Comparison of ENCODE assay signal across 10 mouse cellular contexts in genomic region chr9:108111593-108112121, GRCm38 (mm10). TPM values are rescaled to one million over a fixed set of nuclear protein-coding genes. Genes with fewer than 3 reads are reported as not detected.
A peak's percentile ranks its signal among the peaks of the same experiment; 100 is the strongest.
DNase-seq lines count a peak whose midpoint lies in the region; ATAC-seq and TF ChIP-seq lines count a peak whose summit lies in the region.
"Had no signal": no experiment of that assay in that cellular context is flagged by ENCODE, and none has a peak within 500 bp of the region (broad histone marks: within the 10 kb centered on the region; RNA-seq: fewer than 3 reads in every experiment).

No protein-coding gene starts in this region.

- DNase-seq in forebrain, postnatal 0 days: no peak
- no peak for DNase-seq in midbrain, embryonic 10.5 days (ENCODE audit: low spot score)
- DNase-seq in frontal cortex, postnatal 10 days (ENCODE audit: low spot score in 2 of 2): no peak
- DNase-seq in gastrocnemius, adult 18-20 months (ENCODE audit: low spot score): no peak
- DNase-seq: adrenal gland, postnatal 36 days had no signal

- 76% methylated on average over 17 of the region's 17 CpGs for WGBS in forebrain, embryonic 12.5 days
- 76% methylated on average over 17 of the region's 17 CpGs for WGBS in forebrain, postnatal 0 days
- WGBS in midbrain, embryonic 10.5 days: 77% methylated on average over 17 of the region's 17 CpGs
- 75% methylated on average over 17 of the region's 17 CpGs for WGBS in midbrain, embryonic 16.5 days
- 72% methylated on average over 17 of the region's 17 CpGs for WGBS in limb, embryonic 15.5 days
- 77% methylated on average over 17 of the region's 17 CpGs for WGBS in stomach, embryonic 15.5 days

- H3K4me1 ChIP-seq in forebrain, embryonic 12.5 days: peaks cover 10% of the 10 kb centered on the region
- no peaks in the 10 kb centered on the region for H3K4me1 ChIP-seq in forebrain, postnatal 0 days (ENCODE audit: insufficient read depth)
- peaks cover 20% of the 10 kb centered on the region for H3K4me1 ChIP-seq in midbrain, embryonic 10.5 days
- no peaks in the 10 kb centered on the region for H3K4me1 ChIP-seq in midbrain, embryonic 16.5 days (ENCODE audit: control insufficient read depth, insufficient read depth, low read length)
- peaks cover 22% of the 10 kb centered on the region for H3K4me1 ChIP-seq in limb, embryonic 15.5 days
- H3K4me1 ChIP-seq in stomach, embryonic 15.5 days: peaks cover 19% of the 10 kb centered on the region

- peak overlapping the region; percentile 3; the same call in 1 of the 2 replicates for H3K4me3 ChIP-seq in forebrain, embryonic 12.5 days (replicated peaks)
- no peak overlapping the region for H3K4me3 ChIP-seq in forebrain, postnatal 0 days (ENCODE audit: low read depth, low read length)
- peak overlapping the region; percentile 48 for H3K4me3 ChIP-seq in midbrain, embryonic 10.5 days
- H3K4me3 ChIP-seq in midbrain, embryonic 16.5 days (ENCODE audit: low read depth, low read length): no peak overlapping the region
- H3K4me3 ChIP-seq in limb, embryonic 15.5 days: peak overlapping the region; percentile 30
- peak overlapping the region; percentile 34 for H3K4me3 ChIP-seq in stomach, embryonic 15.5 days (replicated peaks)

- no peak for ATAC-seq in forebrain, embryonic 12.5 days (ENCODE audit: low FRiP score)
- ATAC-seq in forebrain, postnatal 0 days: no peak
- ATAC-seq in midbrain, embryonic 16.5 days: no peak
- no peak for ATAC-seq in limb, embryonic 15.5 days (ENCODE audit: insufficient number of reproducible peaks, low FRiP score, low TSS enrichment, low read depth)
- ATAC-seq in stomach, embryonic 15.5 days (ENCODE audit: insufficient read depth, low FRiP score, low read depth): no peak

- no peaks in the 10 kb centered on the region for H3K9me3 ChIP-seq in forebrain, embryonic 12.5 days
- H3K9me3 ChIP-seq in forebrain, postnatal 0 days (ENCODE audit: low read length): no peaks in the 10 kb centered on the region
- H3K9me3 ChIP-seq in midbrain, embryonic 10.5 days (replicated peaks): no peaks in the 10 kb centered on the region
- no peaks in the 10 kb centered on the region for H3K9me3 ChIP-seq in midbrain, embryonic 16.5 days (replicated peaks; ENCODE audit: control insufficient read depth, low read length, poor library complexity, severe bottlenecking)
- no peaks in the 10 kb centered on the region for H3K9me3 ChIP-seq in limb, embryonic 15.5 days
- no peaks in the 10 kb centered on the region for H3K9me3 ChIP-seq in stomach, embryonic 15.5 days

- peak overlapping the region; percentile 42; the same call in 1 of the 2 replicates for H3K9ac ChIP-seq in forebrain, embryonic 12.5 days
- no peak overlapping the region for H3K9ac ChIP-seq in forebrain, postnatal 0 days
- no peak overlapping the region for H3K9ac ChIP-seq in midbrain, embryonic 16.5 days (ENCODE audit: low read depth, low read length)
- H3K9ac ChIP-seq in limb, embryonic 15.5 days: peak overlapping the region; percentile 23; the same call in 1 of the 2 replicates
- 0 out of 2 replicates have a peak overlapping the region, but pooled peaks have one; percentile 12 for H3K9ac ChIP-seq in stomach, embryonic 15.5 days

- peak overlapping the region; percentile 68 for H3K27ac ChIP-seq in forebrain, embryonic 12.5 days
- no peak overlapping the region for H3K27ac ChIP-seq in forebrain, postnatal 0 days (ENCODE audit: low read depth, low read length)
- peak overlapping the region; percentile 69 for H3K27ac ChIP-seq in midbrain, embryonic 10.5 days (replicated peaks)
- no peak overlapping the region for H3K27ac ChIP-seq in midbrain, embryonic 16.5 days (ENCODE audit: low read length)
- H3K27ac ChIP-seq in limb, embryonic 15.5 days: 0 out of 2 replicates have a peak overlapping the region, but pooled peaks have one; percentile 8
- H3K27ac ChIP-seq in stomach, embryonic 15.5 days: peak overlapping the region; percentile 51

- H3K36me3 ChIP-seq in forebrain, embryonic 12.5 days (replicated peaks): peaks cover 54% of the 10 kb centered on the region
- peaks cover 85% of the 10 kb centered on the region for H3K36me3 ChIP-seq in forebrain, postnatal 0 days (ENCODE audit: insufficient read depth)
- peaks cover 61% of the 10 kb centered on the region for H3K36me3 ChIP-seq in midbrain, embryonic 10.5 days
- H3K36me3 ChIP-seq in midbrain, embryonic 16.5 days (ENCODE audit: control insufficient read depth, insufficient read depth, low read length): peaks cover 38% of the 10 kb centered on the region
- no peaks in the 10 kb centered on the region for H3K36me3 ChIP-seq in limb, embryonic 15.5 days
- no peaks in the 10 kb centered on the region for H3K36me3 ChIP-seq in stomach, embryonic 15.5 days

- H3K27me3 ChIP-seq in forebrain, embryonic 12.5 days: peaks cover 23% of the 10 kb centered on the region; the same call in 1 of the 2 replicates
- no peaks in the 10 kb centered on the region for H3K27me3 ChIP-seq in forebrain, postnatal 0 days (ENCODE audit: insufficient read depth, low read length)
- peaks cover 78% of the 10 kb centered on the region for H3K27me3 ChIP-seq in midbrain, embryonic 10.5 days (ENCODE audit: low read depth, poor library complexity, severe bottlenecking)
- no peaks in the 10 kb centered on the region for H3K27me3 ChIP-seq in midbrain, embryonic 16.5 days (ENCODE audit: control insufficient read depth, insufficient read depth, low read depth, low read length)
- peaks cover 19% of the 10 kb centered on the region for H3K27me3 ChIP-seq in limb, embryonic 15.5 days
- 0 out of 2 replicates have a peak, but pooled peaks cover 3% of the 10 kb centered on the region for H3K27me3 ChIP-seq in stomach, embryonic 15.5 days (replicated peaks)

- H3K4me2 ChIP-seq in forebrain, embryonic 12.5 days: peak overlapping the region; percentile 38
- H3K4me2 ChIP-seq in forebrain, postnatal 0 days (ENCODE audit: low read depth): no peak overlapping the region
- no peak overlapping the region; the same call in 1 of the 2 replicates for H3K4me2 ChIP-seq in midbrain, embryonic 16.5 days (ENCODE audit: low read length)
- H3K4me2 ChIP-seq in limb, embryonic 15.5 days: peak overlapping the region; percentile 60
- H3K4me2 ChIP-seq in stomach, embryonic 15.5 days: peak overlapping the region; percentile 82

- TF ChIP-seq CTCF in forebrain, postnatal 0 days (IDR thresholded peaks at IDR 0.05; ENCODE audit: low read depth): no peak

RNA-seq across cellular contexts. Expression of gene Apeh, which starts 17.3 kb away (rescaled TPM):
- 51.1 and 56.0 TPM in 2 replicates for polyA plus RNA-seq in forebrain, embryonic 12.5 days (2016; fragmentation: Nextera tagmentation; extraction: Ambion mirVana)
- total RNA-seq in forebrain, postnatal 0 days (2014; rRNA removed): 24.5 and 27.9 TPM in 2 replicates
- 28.2 and 30.0 TPM in 2 replicates for polyA plus RNA-seq in forebrain, postnatal 0 days (2015; fragmentation: Nextera tagmentation; extraction: Ambion mirVana)
- 71.2 and 80.2 TPM in 2 replicates for polyA plus RNA-seq in midbrain, embryonic 10.5 days (2016; fragmentation: Nextera tagmentation; extraction: Ambion mirVana)
- 46.0 and 50.8 TPM in 2 replicates for polyA plus RNA-seq in midbrain, embryonic 16.5 days (2015; fragmentation: Nextera tagmentation; extraction: Ambion mirVana)
- 41.8 and 45.4 TPM in 2 replicates for polyA plus RNA-seq in limb, embryonic 15.5 days (2015; fragmentation: Nextera tagmentation; extraction: Ambion mirVana)
- polyA plus RNA-seq in stomach, embryonic 15.5 days (2015; fragmentation: Nextera tagmentation; extraction: Ambion mirVana): 73.7 and 76.1 TPM in 2 replicates
- total RNA-seq in gastrocnemius, adult 18-20 months (2021): 10 to 100 TPM; 25.7 to 27.8 TPM

RNA-seq across cellular contexts. Expression of gene Rnf123, which starts 28.5 kb away (rescaled TPM):
- 36.9 and 41.2 TPM in 2 replicates for polyA plus RNA-seq in forebrain, embryonic 12.5 days (2016; fragmentation: Nextera tagmentation; extraction: Ambion mirVana)
- 32.0 and 35.8 TPM in 2 replicates for total RNA-seq in forebrain, postnatal 0 days (2014; rRNA removed)
- 25.4 and 37.0 TPM in 2 replicates for polyA plus RNA-seq in forebrain, postnatal 0 days (2015; fragmentation: Nextera tagmentation; extraction: Ambion mirVana)
- polyA plus RNA-seq in midbrain, embryonic 10.5 days (2016; fragmentation: Nextera tagmentation; extraction: Ambion mirVana): 32.2 and 39.6 TPM in 2 replicates
- 53.4 and 53.9 TPM in 2 replicates for polyA plus RNA-seq in midbrain, embryonic 16.5 days (2015; fragmentation: Nextera tagmentation; extraction: Ambion mirVana)
- 25.5 and 30.4 TPM in 2 replicates for polyA plus RNA-seq in limb, embryonic 15.5 days (2015; fragmentation: Nextera tagmentation; extraction: Ambion mirVana)
- 27.5 and 32.7 TPM in 2 replicates for polyA plus RNA-seq in stomach, embryonic 15.5 days (2015; fragmentation: Nextera tagmentation; extraction: Ambion mirVana)
- total RNA-seq in gastrocnemius, adult 18-20 months (2021): 100 to 1,000 TPM; 134 to 139 TPM

RNA-seq across cellular contexts. Expression of gene Mst1, which starts 31.4 kb away (rescaled TPM):
- 0.27 and 0.41 TPM in 2 replicates for polyA plus RNA-seq in forebrain, embryonic 12.5 days (2016; fragmentation: Nextera tagmentation; extraction: Ambion mirVana)
- 0.10 TPM in 1 of 2 replicates, not detected in the other for total RNA-seq in forebrain, postnatal 0 days (2014; rRNA removed)
- polyA plus RNA-seq in forebrain, postnatal 0 days (2015; fragmentation: Nextera tagmentation; extraction: Ambion mirVana): not detected in 2 replicates
- polyA plus RNA-seq in midbrain, embryonic 10.5 days (2016; fragmentation: Nextera tagmentation; extraction: Ambion mirVana): 0.78 and 0.87 TPM in 2 replicates
- polyA plus RNA-seq in midbrain, embryonic 16.5 days (2015; fragmentation: Nextera tagmentation; extraction: Ambion mirVana): 0.09 TPM in 1 of 2 replicates, not detected in the other
- 2.2 and 3.5 TPM in 2 replicates for polyA plus RNA-seq in limb, embryonic 15.5 days (2015; fragmentation: Nextera tagmentation; extraction: Ambion mirVana)
- 5.2 and 7.9 TPM in 2 replicates for polyA plus RNA-seq in stomach, embryonic 15.5 days (2015; fragmentation: Nextera tagmentation; extraction: Ambion mirVana)
- not detected for total RNA-seq in gastrocnemius, adult 18-20 months (2021)
- total RNA-seq: left cerebral cortex, adult 18-20 months had no signal

RNA-seq across cellular contexts. Expression of gene Amigo3, which starts 58.7 kb away (rescaled TPM):
- polyA plus RNA-seq in forebrain, embryonic 12.5 days (2016; fragmentation: Nextera tagmentation; extraction: Ambion mirVana): 3.6 and 3.8 TPM in 2 replicates
- total RNA-seq in forebrain, postnatal 0 days (2014; rRNA removed): 2.9 and 3.4 TPM in 2 replicates
- polyA plus RNA-seq in forebrain, postnatal 0 days (2015; fragmentation: Nextera tagmentation; extraction: Ambion mirVana): 1.4 and 1.5 TPM in 2 replicates
- polyA plus RNA-seq in midbrain, embryonic 10.5 days (2016; fragmentation: Nextera tagmentation; extraction: Ambion mirVana): 2.6 and 3.8 TPM in 2 replicates
- polyA plus RNA-seq in midbrain, embryonic 16.5 days (2015; fragmentation: Nextera tagmentation; extraction: Ambion mirVana): 2.6 and 2.8 TPM in 2 replicates
- 4.4 and 4.7 TPM in 2 replicates for polyA plus RNA-seq in limb, embryonic 15.5 days (2015; fragmentation: Nextera tagmentation; extraction: Ambion mirVana)
- polyA plus RNA-seq in stomach, embryonic 15.5 days (2015; fragmentation: Nextera tagmentation; extraction: Ambion mirVana): 3.5 and 3.6 TPM in 2 replicates
- 1 to 10 TPM; 1.8 to 2.0 TPM for total RNA-seq in gastrocnemius, adult 18-20 months (2021)

Comparison
In these comparisons a context has a peak if more than half of its experiments do, and no peak if none do; other contexts are left out.
1. H3K27ac ChIP-seq: peak in forebrain, embryonic 12.5 days (single experiment), midbrain, embryonic 10.5 days (single experiment), limb, embryonic 15.5 days (single experiment) and stomach, embryonic 15.5 days (single experiment); none in forebrain, postnatal 0 days (single experiment) and midbrain, embryonic 16.5 days (single experiment).
2. H3K4me2 ChIP-seq: peak in forebrain, embryonic 12.5 days (single experiment), limb, embryonic 15.5 days (single experiment) and stomach, embryonic 15.5 days (single experiment); none in forebrain, postnatal 0 days (single experiment) and midbrain, embryonic 16.5 days (single experiment).
3. H3K4me3 ChIP-seq: peak in forebrain, embryonic 12.5 days (single experiment), midbrain, embryonic 10.5 days (single experiment), limb, embryonic 15.5 days (single experiment) and stomach, embryonic 15.5 days (single experiment); none in forebrain, postnatal 0 days (single experiment) and midbrain, embryonic 16.5 days (single experiment).
4. H3K9ac ChIP-seq: peak in forebrain, embryonic 12.5 days (single experiment), limb, embryonic 15.5 days (single experiment) and stomach, embryonic 15.5 days (single experiment); none in forebrain, postnatal 0 days (single experiment) and midbrain, embryonic 16.5 days (single experiment).